In genomic region chr6:54326671-54327625, GRCm38 (mm10) we compare ENCODE assay signal across 8 mouse cellular contexts. TPM values are rescaled to one million over a fixed set of nuclear protein-coding genes. Genes with fewer than 3 reads are reported as not detected.
A peak's percentile ranks its signal among the peaks of the same experiment; 100 is the strongest.
DNase-seq lines count a peak whose midpoint lies in the region; ATAC-seq and TF ChIP-seq lines count a peak whose summit lies in the region.

No protein-coding gene starts in this region.

- H3K36me3 ChIP-seq in hindbrain, embryonic 11.5 days (ENCODE audit: control insufficient read depth, insufficient read depth, low read length), result no peaks in the 10 kb centered on the region
- no peaks in the 10 kb centered on the region for H3K36me3 ChIP-seq in lung, embryonic 14.5 days (ENCODE audit: insufficient read depth)

- peak overlapping the region; percentile 34; the same call in 1 of the 2 replicates for H3K9ac ChIP-seq in hindbrain, embryonic 11.5 days (ENCODE audit: low read depth, low read length)
- H3K9ac ChIP-seq in lung, embryonic 14.5 days, result peak overlapping the region; percentile 45

- H3K4me1 ChIP-seq in cerebellum, adult 2 months (ENCODE audit: control insufficient read depth, insufficient read depth, low read length), result no peaks in the 10 kb centered on the region
- H3K4me1 ChIP-seq in hindbrain, embryonic 11.5 days (replicated peaks; ENCODE audit: control insufficient read depth, insufficient read depth, low read length), result peaks cover 5% of the 10 kb centered on the region
- peaks cover 6% of the 10 kb centered on the region; the same call in 1 of the 2 replicates for H3K4me1 ChIP-seq in lung, embryonic 14.5 days (ENCODE audit: insufficient read depth)
- peaks cover 14% of the 10 kb centered on the region for H3K4me1 ChIP-seq in olfactory bulb, adult 2 months (ENCODE audit: control insufficient read depth, insufficient read depth, low read length)

- no peaks in the 10 kb centered on the region for H3K9me3 ChIP-seq in hindbrain, embryonic 11.5 days (ENCODE audit: control insufficient read depth, low read length)
- no peaks in the 10 kb centered on the region for H3K9me3 ChIP-seq in lung, embryonic 14.5 days (ENCODE audit: low read depth, low read length)

- WGBS in cerebellum, adult 2 months, result under 1% methylated on average over 53 of the region's 53 CpGs
- WGBS in hindbrain, embryonic 11.5 days, result under 1% methylated on average over 53 of the region's 53 CpGs
- 1% methylated on average over 53 of the region's 53 CpGs for WGBS in lung, embryonic 14.5 days
- under 1% methylated on average over 53 of the region's 53 CpGs for WGBS in olfactory bulb, adult 2 months

- peak; percentile 73; the same call in 1 of the 2 replicates for ATAC-seq in hindbrain, embryonic 11.5 days (ENCODE audit: low FRiP score)
- ATAC-seq in lung, embryonic 14.5 days (ENCODE audit: insufficient read depth), result peak; percentile 85

- no peak overlapping the region for H3K27ac ChIP-seq in cerebellum, adult 2 months (ENCODE audit: insufficient read depth, low read length)
- H3K27ac ChIP-seq in hindbrain, embryonic 11.5 days (ENCODE audit: low read depth, low read length), result no peak overlapping the region
- H3K27ac ChIP-seq in lung, embryonic 14.5 days (ENCODE audit: low read depth), result no peak overlapping the region
- no peak overlapping the region for H3K27ac ChIP-seq in olfactory bulb, adult 2 months (ENCODE audit: insufficient read depth, low read depth, low read length)

- no peak for TF ChIP-seq CTCF in cerebellum, adult 2 months (IDR thresholded peaks at IDR 0.05; ENCODE audit: borderline replicate concordance, insufficient read depth, low read depth, low read length)
- no peak for TF ChIP-seq CTCF in lung, embryonic 14.5 days (IDR thresholded peaks at IDR 0.05; ENCODE audit: low read depth)
- TF ChIP-seq CTCF in olfactory bulb, adult 2 months (IDR thresholded peaks at IDR 0.05; ENCODE audit: insufficient read depth, low read depth, low read length), result no peak

- DNase-seq in R1 (ENCODE audit: low read depth, low spot score), result peak; percentile 87
- peak; percentile 73 to 78 for DNase-seq in cerebellum, adult 2 months
- peak; percentile 51 for DNase-seq in forelimb bud, embryonic 11.5 days (ENCODE audit: low read depth, low spot score)
- DNase-seq in hindbrain, embryonic 11.5 days (ENCODE audit: low spot score), result peak; percentile 64
- DNase-seq in layer of hippocampus, postnatal 10 days (ENCODE audit: low spot score in 2 of 2), result peak; percentile 36 to 53
- DNase-seq in lung, embryonic 14.5 days, result peak; percentile 83
- DNase-seq in yolk sac, embryonic 10.5 days (ENCODE audit: low spot score), result peak; percentile 85

- TF ChIP-seq POLR2A in cerebellum, adult 2 months (IDR thresholded peaks at IDR 0.05; ENCODE audit: borderline replicate concordance, insufficient read depth, low read length), result no peak
- TF ChIP-seq POLR2A in olfactory bulb, adult 2 months (IDR thresholded peaks at IDR 0.05; ENCODE audit: insufficient read depth, low read depth, low read length), result no peak

- peak overlapping the region; percentile 94 for H3K4me2 ChIP-seq in hindbrain, embryonic 11.5 days (replicated peaks; ENCODE audit: low read depth, low read length)
- H3K4me2 ChIP-seq in lung, embryonic 14.5 days, result peak overlapping the region; percentile 76

- peak overlapping the region; percentile 75 for H3K4me3 ChIP-seq in cerebellum, adult 2 months (replicated peaks; ENCODE audit: insufficient read depth, low read depth, low read length)
- H3K4me3 ChIP-seq in hindbrain, embryonic 11.5 days (ENCODE audit: low read depth, low read length), result peak overlapping the region; percentile 50
- peak overlapping the region; percentile 45 for H3K4me3 ChIP-seq in lung, embryonic 14.5 days (ENCODE audit: low read depth, low read length)
- H3K4me3 ChIP-seq in olfactory bulb, adult 2 months (ENCODE audit: insufficient read depth, low read depth, low read length), result peak overlapping the region; percentile 51

- H3K27me3 ChIP-seq in cerebellum, adult 2 months (ENCODE audit: control insufficient read depth, insufficient read depth, low read length), result no peaks in the 10 kb centered on the region
- H3K27me3 ChIP-seq in hindbrain, embryonic 11.5 days (ENCODE audit: control insufficient read depth, insufficient read depth, low read length), result peaks cover 37% of the 10 kb centered on the region
- peaks cover 19% of the 10 kb centered on the region for H3K27me3 ChIP-seq in lung, embryonic 14.5 days (ENCODE audit: insufficient read depth, low read length)

RNA-seq across cellular contexts. Expression of gene Prr15, which starts 1.3 kb away (rescaled TPM):
- 1.9 and 2.7 TPM in 2 replicates for polyA plus RNA-seq in cerebellum, adult 2 months (2012; rRNA removed)
- 0.36 and 0.86 TPM in 2 replicates for polyA plus RNA-seq in hindbrain, embryonic 11.5 days (2014; fragmentation: Nextera tagmentation; extraction: Ambion mirVana)
- total RNA-seq in layer of hippocampus, postnatal 10 days (2021), result 1 to 10 TPM; 1.0 to 2.0 TPM
- polyA plus RNA-seq in lung, embryonic 14.5 days (2014; fragmentation: Nextera tagmentation; extraction: Ambion mirVana), result 1.7 and 2.3 TPM in 2 replicates
- not detected in 2 replicates for polyA plus RNA-seq in olfactory bulb, adult 2 months (2012; ENCODE audit: insufficient read depth, insufficient read length, low replicate concordance, missing spikeins)
